Mouse (Mus musculus): ENCODE measurements around the gene Magi2.

Gene Magi2

GRCm38 (mm10) chr5:19933190-19933589, 706.4 kb downstream of the Magi2 start:
- no peak for DNase-seq (ENCODE audit: low read depth, low spot score)

- no peak for DNase-seq (ENCODE audit: low read depth, low spot score)
These were observed 724.3 kb downstream of the Magi2 start for GRCm38 (mm10) chr5:19951102-19951501.

- no peak for DNase-seq (ENCODE audit: low read depth, low spot score)
These were observed 737.3 kb downstream of the Magi2 start for GRCm38 (mm10) chr5:19964113-19964512.

- no peak for DNase-seq (ENCODE audit: low read depth, low spot score)
These were observed 745.9 kb downstream of the Magi2 start for GRCm38 (mm10) chr5:19972736-19973135.

GRCm38 (mm10) chr5:19973852-19974251, 747.0 kb downstream of the Magi2 start:
- no peak for DNase-seq (ENCODE audit: low read depth, low spot score)

- no peak for DNase-seq (ENCODE audit: low read depth, low spot score)
These were observed 754.7 kb downstream of the Magi2 start for GRCm38 (mm10) chr5:19981518-19981917.

GRCm38 (mm10) chr5:19982031-19982430, 755.2 kb downstream of the Magi2 start:
- no peak for DNase-seq (ENCODE audit: low read depth, low spot score)

GRCm38 (mm10) chr5:19999486-19999885, 772.6 kb downstream of the Magi2 start:
- DNase-seq (ENCODE audit: low read depth, low spot score), result no peak

GRCm38 (mm10) chr5:19999912-20000311, 773.1 kb downstream of the Magi2 start:
- no peak for DNase-seq (ENCODE audit: low read depth, low spot score)

- DNase-seq (ENCODE audit: low read depth, low spot score), result no peak
These were observed 779.8 kb downstream of the Magi2 start for GRCm38 (mm10) chr5:20006616-20007015.

- no peak for DNase-seq (ENCODE audit: low read depth, low spot score)
These were observed 780.4 kb downstream of the Magi2 start for GRCm38 (mm10) chr5:20007246-20007645.

- DNase-seq (ENCODE audit: low read depth, low spot score), result no peak
These were observed 783.4 kb downstream of the Magi2 start for GRCm38 (mm10) chr5:20010210-20010609.

- DNase-seq (ENCODE audit: low read depth, low spot score), result no peak
These were observed 791.2 kb downstream of the Magi2 start for GRCm38 (mm10) chr5:20018063-20018462.

- no peak for DNase-seq (ENCODE audit: low read depth, low spot score)
These were observed 819.8 kb downstream of the Magi2 start for GRCm38 (mm10) chr5:20046649-20047048.

GRCm38 (mm10) chr5:20048386-20048785, 821.5 kb downstream of the Magi2 start:
- no peak for DNase-seq (ENCODE audit: low read depth, low spot score)

- DNase-seq (ENCODE audit: low read depth, low spot score), result no peak
These were observed 823.4 kb downstream of the Magi2 start for GRCm38 (mm10) chr5:20050284-20050683.

- DNase-seq (ENCODE audit: low read depth, low spot score), result no peak
These were observed 828.2 kb downstream of the Magi2 start for GRCm38 (mm10) chr5:20055000-20055399.

GRCm38 (mm10) chr5:20056074-20056842, 829.4 kb downstream of the Magi2 start:
- DNase-seq (ENCODE audit: low read depth, low spot score), result no peak

GRCm38 (mm10) chr5:20056856-20057255, 830.0 kb downstream of the Magi2 start:
- DNase-seq (ENCODE audit: low read depth, low spot score), result no peak

GRCm38 (mm10) chr5:20062011-20062410, 835.2 kb downstream of the Magi2 start:
- no peak for DNase-seq (ENCODE audit: low read depth, low spot score)

- DNase-seq (ENCODE audit: low read depth, low spot score), result no peak
These were observed 838.2 kb downstream of the Magi2 start for GRCm38 (mm10) chr5:20065081-20065480.

- no peak for DNase-seq (ENCODE audit: low read depth, low spot score)
These were observed 841.7 kb downstream of the Magi2 start for GRCm38 (mm10) chr5:20068496-20068895.

GRCm38 (mm10) chr5:20068921-20069486, 842.2 kb downstream of the Magi2 start:
- no peak for DNase-seq (ENCODE audit: low read depth, low spot score)

Data from WW6 (cell line).